Mouse (Mus musculus) limb, embryonic 11.5 days (tissue): ENCODE measurements around the gene Gm13285. TPM values are rescaled to one million over a fixed set of nuclear protein-coding genes. Genes with fewer than 3 reads are reported as not detected.
"Not testable (repeated sequence)": the region's sequence is repeated elsewhere in the genome, so short reads cannot be mapped to it uniquely, and the experiment has no call there.

Experiments
- ATAC-seq: fragments of 200-750 bp; cut with Nextera tagmentation; 2 replicates; pipeline ENCODE4 v1.8.0; 2017; ENCODE audit warnings: low read depth; ENCODE audit not compliant: insufficient number of reproducible peaks, low FRiP score, low TSS enrichment
- DNase-seq: peaks from one replicate; pipeline ENCODE4 v3.0.0-alpha.2; 2015; ENCODE audit warnings: low spot score
- H3K27ac ChIP-seq: fragments of 300-500 bp; sonication (generic); replicated peaks from 2 replicates; pipeline ENCODE4 v1.5.1; 2014; ENCODE audit warnings: low read depth, mild to moderate bottlenecking, low read length
- H3K27me3 ChIP-seq: fragments of 300-500 bp; sonication (generic); 2 replicates; pipeline ENCODE4 v1.6.1; 2014; ENCODE audit warnings: mild to moderate bottlenecking, low read length, mixed read lengths; ENCODE audit not compliant: control insufficient read depth, insufficient read depth
- H3K36me3 ChIP-seq: fragments of 300-500 bp; sonication (generic); 2 replicates; pipeline ENCODE4 v1.6.1; 2014; ENCODE audit warnings: mild to moderate bottlenecking, low read length, moderate library complexity, mixed read lengths; ENCODE audit not compliant: control insufficient read depth, insufficient read depth
- H3K4me1 ChIP-seq: fragments of 300-500 bp; sonication (generic); 2 replicates; pipeline ENCODE4 v1.6.1; 2014; ENCODE audit warnings: low read length, mixed read lengths; ENCODE audit not compliant: control insufficient read depth, insufficient read depth
- H3K4me2 ChIP-seq: fragments of 300-500 bp; sonication (generic); 2 replicates; pipeline ENCODE4 v1.6.1; 2014; ENCODE audit warnings: low read depth, mild to moderate bottlenecking, moderate library complexity; ENCODE audit not compliant: severe bottlenecking
- H3K4me3 ChIP-seq: fragments of 300-500 bp; sonication (generic); 2 replicates; pipeline ENCODE4 v1.5.1; 2014; ENCODE audit warnings: low read depth, low read length
- H3K9ac ChIP-seq: fragments of 300-500 bp; sonication (generic); 2 replicates; pipeline ENCODE4 v1.6.1; 2014; ENCODE audit warnings: mild to moderate bottlenecking, low read length
- H3K9me3 ChIP-seq: fragments of 300-500 bp; sonication (generic); 2 replicates; pipeline ENCODE4 v1.6.1; 2016; ENCODE audit warnings: low read length; ENCODE audit not compliant: control insufficient read depth
- WGBS: fragments of 180-500 bp; shearing (Covaris S2); extraction: QIAGEN DNeasy Blood & Tissue Kit; methylation state at CpG from one replicate; pipeline ENCODE4 v1.1.7; 2014; 5-methylcytosine and 5-hydroxymethylcytosine counted together
- polyA plus RNA-seq: library from polyadenylated mRNA; unstranded; fragments of >200 nt; fragmentation: Nextera tagmentation; extraction: Ambion mirVana; gene quantifications from 2 replicates; pipeline ENCODE4 v1.2.1, GENCODE M21; 2014

Gm13285 gene
- polyA plus RNA-seq, 1 experiment from 2014 or later, result 1.1 TPM

DNA sequence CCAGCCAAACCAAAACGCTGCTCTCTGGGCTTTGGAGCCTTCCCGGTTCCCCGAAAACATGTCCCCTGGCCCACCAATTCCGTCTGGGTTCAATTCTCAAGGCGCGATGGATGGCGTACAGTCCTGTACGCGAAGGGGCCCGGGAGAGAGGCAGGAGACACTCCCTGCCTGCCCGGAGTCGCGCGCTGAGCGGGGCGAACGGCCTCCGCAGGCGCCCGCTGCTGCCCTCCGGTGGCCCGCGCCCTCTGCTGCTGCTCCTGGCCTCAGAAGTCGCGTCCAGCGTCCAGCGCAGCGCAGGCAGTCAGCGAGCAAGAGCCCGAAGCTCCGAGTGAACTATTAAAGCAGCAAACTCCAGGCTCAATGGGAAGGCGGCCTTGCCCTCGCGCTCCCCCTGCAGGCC, 6.3 kb downstream of the Gm13285 start:
- H3K4me2 ChIP-seq, DNase-seq, ATAC-seq, H3K4me1 ChIP-seq, H3K36me3 ChIP-seq, H3K9ac ChIP-seq, H3K27ac ChIP-seq, H3K4me3 ChIP-seq, H3K27me3 ChIP-seq, H3K9me3 ChIP-seq: not testable (repeated sequence)
- WGBS, result no CpG with 5 or more reads among the region's 34 CpGs

DNA sequence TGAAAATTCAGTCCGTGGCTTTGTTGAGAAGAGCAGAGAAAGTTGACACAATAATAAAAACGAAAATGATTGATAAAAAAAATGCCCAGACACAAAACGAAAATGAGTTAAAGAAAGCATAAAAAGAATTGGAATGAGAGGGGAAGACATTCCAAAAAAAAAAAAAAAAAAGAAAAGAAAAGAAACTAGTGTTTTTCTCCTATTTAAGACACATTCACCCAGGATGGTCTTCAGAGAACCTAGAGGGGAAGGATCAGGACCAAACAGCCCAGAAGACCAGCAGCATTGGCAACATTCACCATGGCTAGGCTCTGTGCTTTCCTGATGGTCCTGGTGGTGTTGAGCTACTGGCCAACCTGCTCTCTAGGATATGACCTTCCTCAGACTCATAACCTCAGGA, 16.5 kb downstream of the Gm13285 start, which contains the start of gene Ifna7:
Ifna7 (plus strand) TSS at position 301 of the 400 bp plus-strand sequence.
- Histone ChIP-seq H3K27me3 (no peaks in the 10 kb centered on the region), H3K27ac (no peak within 1 kb of the TSS), H3K4me1 (no peaks in the 10 kb centered on the region), H3K9me3 (no peaks in the 10 kb centered on the region), H3K9ac (no peak within 1 kb of the TSS), H3K4me3 (no peak within 1 kb of the TSS), H3K4me2 (no peak within 1 kb of the TSS), H3K36me3 (no peaks in the 10 kb centered on the region)
- DNase-seq, result no peak
- no peak for ATAC-seq
- 64% methylated on average over 3 of the region's 3 CpGs for WGBS

DNA sequence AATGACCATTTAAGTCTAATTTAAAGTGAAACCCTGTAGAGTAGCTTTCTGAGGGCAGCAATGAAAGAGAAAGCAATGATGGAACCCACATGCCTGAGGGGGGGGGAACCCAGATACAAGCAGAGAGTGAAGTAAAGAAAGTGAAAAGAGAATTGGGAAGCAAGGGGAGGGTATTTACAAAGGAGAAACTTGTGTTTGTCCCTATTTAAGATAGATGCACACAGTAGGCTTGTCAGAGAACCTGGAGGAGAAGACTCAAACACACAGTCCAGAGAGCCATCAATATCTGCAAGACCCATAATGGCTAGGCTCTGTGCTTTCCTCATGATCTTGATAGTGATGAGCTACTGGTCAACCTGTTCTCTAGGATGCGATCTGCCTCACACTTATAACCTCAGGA, 20.2 kb downstream of the Gm13285 start, which contains the start of gene Ifna11:
Ifna11 (plus strand) TSS at position 301 of the 400 bp plus-strand sequence.
- no peaks in the 10 kb centered on the region for H3K9me3 ChIP-seq
- no peaks in the 10 kb centered on the region for H3K4me1 ChIP-seq
- no peak within 1 kb of the TSS for H3K9ac ChIP-seq
- WGBS, result 74% methylated on average over 1 of the region's 1 CpGs
- H3K4me3 ChIP-seq, result no peak within 1 kb of the TSS
- H3K27ac ChIP-seq, result no peak within 1 kb of the TSS
- H3K36me3 ChIP-seq, result no peaks in the 10 kb centered on the region
- no peaks in the 10 kb centered on the region for H3K27me3 ChIP-seq
- no peak within 1 kb of the TSS for H3K4me2 ChIP-seq
- DNase-seq (no peak), ATAC-seq (no peak)

DNA sequence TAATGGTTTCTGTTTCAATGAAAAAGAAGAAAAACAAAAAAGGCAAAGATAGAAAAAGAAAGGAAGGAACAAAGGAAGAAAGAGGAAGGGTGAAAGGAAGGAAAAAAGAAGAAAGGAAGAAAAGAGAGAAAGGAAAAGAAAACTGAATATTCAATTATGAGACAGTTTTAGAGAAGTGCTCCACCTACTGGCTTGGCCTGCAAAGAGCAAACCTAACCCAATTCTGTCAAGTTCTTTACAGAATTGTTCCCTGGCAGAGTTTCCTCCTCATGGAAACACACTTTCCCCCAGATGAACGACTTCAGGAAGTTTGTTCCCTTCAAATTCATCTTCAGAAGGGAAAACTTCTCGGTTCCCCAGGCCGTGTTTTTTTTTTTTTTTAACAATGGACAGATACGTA, 23.5 kb downstream of the Gm13285 start:
- H3K4me2 ChIP-seq, result no peak overlapping the region
- no peak overlapping the region for H3K4me3 ChIP-seq
- H3K36me3 ChIP-seq, result no peaks in the 10 kb centered on the region
- 24% methylated on average over 4 of the region's 4 CpGs for WGBS
- ATAC-seq, result no peak
- H3K4me1 ChIP-seq, result no peaks in the 10 kb centered on the region
- H3K27ac ChIP-seq, result no peak overlapping the region
- H3K27me3 ChIP-seq, result no peaks in the 10 kb centered on the region
- H3K9me3 ChIP-seq, result no peaks in the 10 kb centered on the region
- no peak overlapping the region for H3K9ac ChIP-seq
- peak; percentile 26 for DNase-seq

DNA sequence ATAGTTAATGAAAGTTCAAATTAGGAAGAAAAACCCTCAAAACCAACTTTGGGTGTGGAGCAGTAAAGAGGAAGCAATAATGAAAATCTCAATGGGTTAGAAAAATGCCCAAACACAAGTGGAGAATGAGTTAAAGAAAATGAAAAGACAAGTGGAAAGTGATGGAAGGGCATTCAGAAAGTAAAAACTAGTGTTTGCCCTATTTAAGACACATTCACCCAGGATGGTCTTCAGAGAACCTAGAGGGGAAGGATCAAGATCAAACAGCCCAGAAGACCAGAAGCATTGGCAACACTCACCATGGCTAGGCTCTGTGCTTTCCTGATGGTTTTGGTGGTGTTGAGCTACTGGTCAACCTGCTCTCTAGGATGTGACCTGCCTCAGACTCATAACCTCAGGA, 27.7 kb downstream of the Gm13285 start, which contains the start of gene Ifna6:
Ifna6 (plus strand) TSS at position 301 of the 400 bp plus-strand sequence.
- H3K9me3 ChIP-seq, H3K4me3 ChIP-seq, H3K9ac ChIP-seq, H3K4me1 ChIP-seq, H3K27ac ChIP-seq, DNase-seq, H3K36me3 ChIP-seq, H3K27me3 ChIP-seq, H3K4me2 ChIP-seq, ATAC-seq: not testable (repeated sequence)

DNA sequence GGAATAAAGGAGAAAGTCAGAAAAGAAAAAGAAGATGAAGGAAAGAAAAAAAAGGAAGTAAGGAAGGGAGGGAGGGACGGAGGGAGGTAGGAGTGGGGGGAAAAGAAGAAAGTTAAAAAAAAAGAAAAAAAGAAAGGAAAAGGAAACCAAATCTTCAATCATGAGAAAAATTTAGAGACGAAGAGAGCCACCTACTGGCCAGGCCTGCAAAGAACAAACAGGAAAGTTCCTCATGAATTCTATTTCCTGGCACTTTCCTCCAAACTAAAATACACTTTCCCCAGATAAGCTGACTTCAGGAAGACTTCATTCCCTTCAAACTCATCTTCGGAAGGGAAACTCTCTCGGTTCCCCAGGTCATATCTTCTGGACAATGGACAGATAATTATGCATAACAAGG, 31.1 kb downstream of the Gm13285 start:
- Histone ChIP-seq H3K36me3 (no peaks in the 10 kb centered on the region), H3K9ac (no peak overlapping the region), H3K9me3 (no peaks in the 10 kb centered on the region), H3K4me2 (no peak overlapping the region), H3K27ac (no peak overlapping the region), H3K27me3 (no peaks in the 10 kb centered on the region), H3K4me3 (no peak overlapping the region), H3K4me1 (no peaks in the 10 kb centered on the region)
- ATAC-seq (no peak), DNase-seq (peak; percentile 38)
- WGBS, result 31% methylated on average over 4 of the region's 4 CpGs

DNA sequence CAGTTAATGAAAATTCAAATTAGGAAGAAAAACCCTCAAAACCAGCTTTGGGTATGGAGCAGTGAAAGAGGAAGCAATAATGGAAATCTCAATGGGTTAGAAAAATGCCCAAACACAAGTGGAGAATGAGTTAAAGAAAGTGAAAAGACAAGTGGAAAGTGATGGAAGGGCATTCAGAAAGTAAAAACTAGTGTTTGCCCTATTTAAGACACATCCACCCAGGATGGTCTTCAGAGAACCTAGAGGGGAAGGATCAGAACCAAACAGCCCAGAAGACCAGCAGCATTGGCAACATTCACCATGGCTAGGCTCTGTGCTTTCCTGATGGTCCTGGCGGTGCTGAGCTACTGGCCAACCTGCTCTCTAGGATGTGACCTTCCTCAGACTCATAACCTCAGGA, 35.8 kb downstream of the Gm13285 start, which contains the start of gene Ifna5:
Ifna5 (plus strand) TSS at position 301 of the 400 bp plus-strand sequence.
- H3K36me3 ChIP-seq, H3K9me3 ChIP-seq, H3K27me3 ChIP-seq, H3K9ac ChIP-seq, H3K4me2 ChIP-seq, H3K4me3 ChIP-seq, DNase-seq, H3K27ac ChIP-seq, ATAC-seq, H3K4me1 ChIP-seq: not testable (repeated sequence)
- WGBS, result 80% methylated on average over 1 of the region's 1 CpGs

DNA sequence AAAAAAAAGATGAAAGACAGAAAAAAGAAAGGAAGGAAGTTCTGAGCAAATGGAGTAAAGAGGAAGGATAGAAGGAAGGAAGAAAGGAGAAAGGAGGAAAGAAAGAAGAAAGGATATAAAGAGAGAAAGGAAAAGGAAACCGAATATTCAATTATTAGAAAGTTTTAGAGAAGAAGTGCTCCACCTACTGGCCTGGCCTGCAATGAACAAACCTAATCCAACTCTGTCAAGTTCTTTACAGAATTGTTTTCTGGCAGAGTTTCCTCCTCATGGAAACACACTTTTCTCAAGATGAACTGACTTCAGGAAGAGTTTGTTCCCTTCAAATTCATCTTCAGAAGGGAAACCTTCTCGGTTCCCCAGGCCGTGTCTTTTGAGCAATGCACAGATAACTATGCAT, 39.4 kb downstream of the Gm13285 start:
- 53% methylated on average over 3 of the region's 3 CpGs for WGBS

DNA sequence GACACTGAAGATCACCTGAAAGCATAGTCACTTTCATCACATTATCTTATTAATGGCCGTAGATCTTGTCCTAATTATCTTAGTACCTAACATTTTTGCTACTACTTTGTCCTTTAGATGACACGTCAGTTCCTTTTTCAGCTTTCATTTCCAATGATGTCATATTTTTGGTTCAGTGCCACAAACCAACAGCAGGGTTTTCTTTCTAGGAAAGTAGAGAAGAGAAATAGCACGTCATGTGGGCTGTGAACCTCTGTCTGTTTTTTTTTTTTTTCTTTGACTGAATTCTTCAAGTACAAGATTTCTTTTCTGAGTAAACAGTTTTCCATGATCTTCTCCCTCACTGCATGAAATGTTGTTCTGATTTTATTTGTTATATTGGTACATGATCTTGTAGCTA, 40.6 kb downstream of the Gm13285 start:
- WGBS, result 82% methylated on average over 3 of the region's 3 CpGs
- H3K27ac ChIP-seq, result no peak overlapping the region
- H3K9me3 ChIP-seq, result no peaks in the 10 kb centered on the region
- no peaks in the 10 kb centered on the region for H3K36me3 ChIP-seq
- no peak overlapping the region for H3K4me2 ChIP-seq
- no peaks in the 10 kb centered on the region for H3K4me1 ChIP-seq
- H3K4me3 ChIP-seq, result no peak overlapping the region
- DNase-seq (no peak), ATAC-seq (no peak)
- no peak overlapping the region for H3K9ac ChIP-seq
- H3K27me3 ChIP-seq, result no peaks in the 10 kb centered on the region

More for the DNA sequence above, 39.4 kb downstream of the Gm13285 start:
- H3K4me2 ChIP-seq, result no peak overlapping the region
- no peaks in the 10 kb centered on the region for H3K4me1 ChIP-seq
- H3K9me3 ChIP-seq, result no peaks in the 10 kb centered on the region
- no peak overlapping the region for H3K27ac ChIP-seq
- no peak overlapping the region for H3K4me3 ChIP-seq
- DNase-seq (no peak), ATAC-seq (no peak)
- no peaks in the 10 kb centered on the region for H3K36me3 ChIP-seq
- no peak overlapping the region for H3K9ac ChIP-seq
- no peaks in the 10 kb centered on the region for H3K27me3 ChIP-seq
